Mouse (Mus musculus): Measurements from ENCODE around the gene Ncoa7. TPM values are rescaled to one million over a fixed set of nuclear protein-coding genes. Genes with fewer than 3 reads are reported as not detected.

Ncoa7 gene
- polyA plus RNA-seq, 1 experiment from 2014 or later: 11.1 TPM

DNA sequence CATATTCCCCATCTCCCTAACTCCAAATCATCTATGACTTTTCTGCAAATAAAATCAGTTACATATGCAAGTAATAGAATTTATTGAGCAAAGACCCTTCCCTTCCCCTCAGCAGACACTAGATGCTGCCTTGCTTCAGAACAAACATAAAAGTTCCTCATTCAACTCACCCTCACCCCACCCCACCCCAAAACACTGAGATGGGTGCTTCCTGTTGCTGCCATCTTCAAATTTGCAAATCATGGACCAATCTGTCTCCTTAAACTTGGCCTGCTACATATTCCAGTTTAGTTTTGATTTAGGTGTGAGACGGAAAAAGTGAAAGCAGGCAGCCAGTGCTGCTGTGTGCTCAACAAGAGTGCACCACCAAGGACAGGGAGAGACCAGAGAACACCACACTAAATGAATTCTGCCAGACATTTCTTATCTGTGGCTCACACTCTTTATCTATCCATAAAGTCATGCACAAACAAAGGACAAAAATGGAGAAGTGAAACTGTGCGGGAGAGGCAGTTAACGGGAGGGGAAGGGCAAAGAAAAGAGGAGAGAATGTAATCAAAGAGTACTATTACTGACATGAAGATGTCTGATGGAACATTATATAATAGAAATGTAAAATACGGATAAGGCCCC, 48.2 kb downstream of the Ncoa7 start:
- Histone ChIP-seq H3K36me3 (replicated peaks) (no peaks in the 10 kb centered on the region), H3K9ac (no peak overlapping the region), H3K4me1 (no peaks in the 10 kb centered on the region), H3K4me2 (no peak overlapping the region), H3K27ac (no peak overlapping the region), H3K9me3 (no peaks in the 10 kb centered on the region), H3K27me3 (no peaks in the 10 kb centered on the region), H3K4me3 (replicated peaks) (no peak overlapping the region)
- ATAC-seq (ENCODE audit: low FRiP score): no peak
- WGBS: 73% methylated on average over 4 of the region's 4 CpGs

DNA sequence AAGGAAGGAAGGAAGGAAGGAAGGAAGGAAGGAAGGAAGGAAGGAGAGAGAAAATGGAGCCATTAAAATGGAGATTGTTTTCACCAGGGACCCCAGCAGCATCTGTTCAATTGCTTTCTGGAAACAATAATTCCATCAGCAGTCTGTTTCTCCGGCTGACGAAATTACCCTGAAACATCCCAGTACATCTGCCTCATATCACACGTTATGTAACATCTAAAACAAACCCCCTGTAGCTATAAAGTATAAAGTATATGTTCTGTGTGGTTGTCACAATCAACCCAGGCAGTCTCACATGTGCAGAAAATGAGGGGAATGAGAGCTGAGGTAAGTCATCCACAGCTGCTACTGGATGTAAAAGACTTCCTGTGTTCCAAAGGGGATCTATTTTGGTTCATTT, 49.0 kb downstream of the Ncoa7 start:
- WGBS: 85% methylated on average over 3 of the region's 3 CpGs
- no peak for ATAC-seq (ENCODE audit: low FRiP score)

DNA sequence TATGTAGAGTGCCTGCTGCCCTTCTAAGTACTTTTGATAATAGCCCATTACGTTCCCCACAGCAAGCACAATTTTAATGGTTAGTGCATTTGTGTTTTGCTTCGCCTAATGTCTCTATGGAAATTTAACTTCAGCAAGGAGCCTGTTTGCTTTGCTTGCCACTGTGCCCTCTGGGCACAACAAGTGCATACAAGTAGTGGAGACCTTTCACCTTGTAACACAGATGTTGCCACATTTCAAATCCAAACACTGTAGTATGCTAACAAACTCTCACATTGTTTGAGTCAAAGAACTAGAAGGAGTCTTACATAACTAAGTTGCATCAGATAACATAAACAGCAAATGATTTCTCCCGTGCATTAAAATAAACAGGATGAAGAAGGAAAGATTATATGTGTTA, 50.6 kb downstream of the Ncoa7 start:
- Histone ChIP-seq H3K4me2 (no peak overlapping the region), H3K27ac (no peak overlapping the region), H3K4me3 (replicated peaks) (no peak overlapping the region), H3K9ac (no peak overlapping the region), H3K27me3 (no peaks in the 10 kb centered on the region), H3K36me3 (replicated peaks) (no peaks in the 10 kb centered on the region), H3K4me1 (no peaks in the 10 kb centered on the region), H3K9me3 (no peaks in the 10 kb centered on the region)
- no peak for ATAC-seq (ENCODE audit: low FRiP score)
- 82% methylated on average over 3 of the region's 3 CpGs for WGBS

More for the DNA sequence above, 49.0 kb downstream of the Ncoa7 start:
- Histone ChIP-seq H3K9ac (no peak overlapping the region), H3K4me2 (no peak overlapping the region), H3K4me1 (no peaks in the 10 kb centered on the region), H3K27ac (no peak overlapping the region), H3K9me3 (no peaks in the 10 kb centered on the region), H3K36me3 (replicated peaks) (no peaks in the 10 kb centered on the region), H3K27me3 (no peaks in the 10 kb centered on the region), H3K4me3 (replicated peaks) (no peak overlapping the region)

DNA sequence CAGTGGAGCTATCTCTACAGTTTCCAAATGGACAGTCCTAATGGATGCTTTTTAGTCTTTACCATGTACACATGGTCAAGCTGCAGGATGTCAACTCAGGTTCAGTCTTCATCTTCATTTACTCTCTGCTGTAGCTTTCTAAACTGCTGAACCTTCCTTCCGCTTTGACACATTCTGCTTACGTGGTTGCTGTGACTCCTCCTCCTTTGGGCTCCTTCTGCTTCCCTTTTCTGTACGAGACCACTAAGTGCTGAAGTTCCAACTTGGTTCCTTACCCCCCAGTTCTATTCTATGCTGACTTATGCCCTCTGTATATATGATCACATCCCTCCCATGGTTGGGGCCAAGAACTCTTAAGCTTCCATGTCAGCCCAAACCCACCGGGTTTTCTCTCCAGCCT, 51.5 kb downstream of the Ncoa7 start:
- H3K4me1 ChIP-seq: no peaks in the 10 kb centered on the region
- 96% methylated on average over 4 of the region's 4 CpGs for WGBS
- no peak overlapping the region for H3K4me3 ChIP-seq (replicated peaks)
- no peaks in the 10 kb centered on the region for H3K27me3 ChIP-seq
- no peak overlapping the region for H3K27ac ChIP-seq
- no peak overlapping the region for H3K4me2 ChIP-seq
- no peak overlapping the region for H3K9ac ChIP-seq
- ATAC-seq (ENCODE audit: low FRiP score): no peak
- no peaks in the 10 kb centered on the region for H3K9me3 ChIP-seq
- no peaks in the 10 kb centered on the region for H3K36me3 ChIP-seq (replicated peaks)

DNA sequence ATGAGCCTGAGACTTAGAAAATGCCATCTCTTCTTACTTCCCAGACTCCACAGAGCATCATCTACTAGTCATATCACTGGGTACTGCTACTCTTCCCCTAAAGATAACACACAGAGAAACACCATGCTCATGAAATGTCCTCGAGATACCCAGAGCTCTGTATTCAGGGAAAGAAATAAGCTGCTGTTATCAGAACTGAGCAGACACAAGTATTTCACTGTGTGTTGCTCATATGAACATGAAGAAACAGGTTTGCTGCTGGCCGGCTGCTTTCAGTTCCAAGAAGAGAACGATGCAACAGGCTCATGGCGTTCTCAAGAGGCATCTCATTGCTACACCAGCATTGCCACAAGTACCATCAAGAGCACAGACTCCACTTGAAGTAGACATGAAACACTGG, 53.3 kb downstream of the Ncoa7 start:
- no peak for ATAC-seq (ENCODE audit: low FRiP score)
- Histone ChIP-seq H3K9me3 (no peaks in the 10 kb centered on the region), H3K27ac (no peak overlapping the region), H3K36me3 (replicated peaks) (no peaks in the 10 kb centered on the region), H3K4me1 (no peaks in the 10 kb centered on the region), H3K4me3 (replicated peaks) (no peak overlapping the region), H3K9ac (no peak overlapping the region), H3K4me2 (no peak overlapping the region), H3K27me3 (no peaks in the 10 kb centered on the region)
- 89% methylated on average over 4 of the region's 4 CpGs for WGBS

DNA sequence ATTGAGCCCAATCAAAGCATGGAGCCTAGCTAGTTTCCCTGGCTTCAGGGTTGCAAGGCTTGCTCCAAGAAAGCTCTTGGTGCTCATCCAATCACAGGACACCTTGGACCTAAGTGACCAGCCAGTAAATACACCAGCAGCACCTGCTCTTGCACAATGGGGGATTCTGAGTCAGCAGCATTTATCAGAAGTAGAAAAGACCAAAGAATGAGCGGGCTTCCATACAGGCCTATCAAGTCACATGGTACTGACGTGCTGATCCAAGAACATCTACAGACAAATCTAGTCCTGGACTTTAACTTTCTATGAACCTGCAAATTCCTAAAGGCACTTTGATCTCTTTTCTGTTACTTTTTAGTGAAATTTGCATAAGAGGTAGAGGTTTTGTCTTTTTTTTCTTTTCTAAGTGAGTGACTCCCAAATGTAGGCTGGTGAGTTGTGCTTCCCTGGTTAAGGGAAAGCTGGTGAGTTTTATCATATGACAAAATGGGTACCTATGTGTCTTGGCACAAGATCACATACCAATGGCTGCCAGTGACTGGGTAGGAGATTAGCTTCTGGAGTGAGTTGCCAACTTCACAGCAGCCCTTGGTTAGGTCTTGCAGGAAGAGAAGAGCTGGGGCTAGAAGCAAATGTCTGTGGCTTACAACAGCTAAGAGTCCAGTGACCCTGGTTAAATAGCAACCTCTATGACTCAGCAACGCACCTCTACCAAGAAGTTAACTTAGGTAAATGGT, 57.7 kb downstream of the Ncoa7 start:
- Histone ChIP-seq H3K27ac (no peak overlapping the region), H3K9ac (no peak overlapping the region), H3K27me3 (no peaks in the 10 kb centered on the region), H3K36me3 (replicated peaks) (no peaks in the 10 kb centered on the region), H3K4me1 (no peaks in the 10 kb centered on the region), H3K9me3 (no peaks in the 10 kb centered on the region), H3K4me2 (no peak overlapping the region), H3K4me3 (replicated peaks) (no peak overlapping the region)
- ATAC-seq (ENCODE audit: low FRiP score): no peak
- 91% methylated on average over 3 of the region's 3 CpGs for WGBS

DNA sequence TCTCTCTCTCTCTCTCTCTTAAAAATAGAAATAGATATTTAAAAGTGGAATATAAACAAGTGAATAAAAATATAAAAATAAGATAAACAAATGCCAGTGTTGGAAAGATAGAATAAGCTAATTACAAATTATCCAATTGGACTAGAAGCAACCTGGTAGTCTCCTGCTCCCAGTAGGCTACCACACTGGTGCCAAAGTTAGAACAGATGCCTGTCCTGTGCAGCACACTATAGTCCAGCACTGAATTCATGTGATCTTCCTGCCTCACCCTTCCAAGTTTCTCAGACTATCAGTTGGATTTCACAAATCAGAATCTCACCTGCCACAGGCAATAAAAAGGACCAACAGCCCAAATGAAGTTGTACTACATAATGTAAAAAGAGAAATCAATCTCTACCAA, 59.9 kb downstream of the Ncoa7 start:
- no peak overlapping the region for H3K9ac ChIP-seq
- no peaks in the 10 kb centered on the region for H3K36me3 ChIP-seq (replicated peaks)
- no peak overlapping the region for H3K4me3 ChIP-seq (replicated peaks)
- no peaks in the 10 kb centered on the region for H3K27me3 ChIP-seq
- no peaks in the 10 kb centered on the region for H3K9me3 ChIP-seq
- H3K4me1 ChIP-seq: no peaks in the 10 kb centered on the region
- no peak overlapping the region for H3K4me2 ChIP-seq
- no peak overlapping the region for H3K27ac ChIP-seq
- no peak for ATAC-seq (ENCODE audit: low FRiP score)

DNA sequence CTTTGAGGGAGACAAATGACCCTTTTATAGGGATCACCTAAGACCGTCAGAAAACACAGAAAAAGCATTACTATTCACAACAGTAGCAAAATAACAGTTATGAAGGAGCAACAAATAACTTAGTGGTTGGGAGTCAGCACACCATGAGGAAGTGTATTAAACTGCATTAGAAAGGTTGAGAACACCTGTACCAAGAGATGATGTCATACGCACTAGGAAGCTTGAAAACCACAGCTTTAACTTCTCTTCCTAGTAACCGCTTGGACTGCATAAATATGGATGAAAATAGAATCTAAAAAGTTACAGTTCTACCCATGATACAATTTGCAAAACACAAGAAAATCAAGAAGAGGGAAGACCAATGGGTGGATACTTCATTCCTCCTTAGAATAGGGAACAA, 64.7 kb downstream of the Ncoa7 start:
- no peak overlapping the region for H3K4me3 ChIP-seq (replicated peaks)
- no peak overlapping the region for H3K4me2 ChIP-seq
- no peaks in the 10 kb centered on the region for H3K4me1 ChIP-seq
- 95% methylated on average over 3 of the region's 3 CpGs for WGBS
- H3K9ac ChIP-seq: no peak overlapping the region
- no peaks in the 10 kb centered on the region for H3K36me3 ChIP-seq (replicated peaks)
- H3K27ac ChIP-seq: no peak overlapping the region
- H3K9me3 ChIP-seq: no peaks in the 10 kb centered on the region
- no peaks in the 10 kb centered on the region for H3K27me3 ChIP-seq
- ATAC-seq (ENCODE audit: low FRiP score): no peak

DNA sequence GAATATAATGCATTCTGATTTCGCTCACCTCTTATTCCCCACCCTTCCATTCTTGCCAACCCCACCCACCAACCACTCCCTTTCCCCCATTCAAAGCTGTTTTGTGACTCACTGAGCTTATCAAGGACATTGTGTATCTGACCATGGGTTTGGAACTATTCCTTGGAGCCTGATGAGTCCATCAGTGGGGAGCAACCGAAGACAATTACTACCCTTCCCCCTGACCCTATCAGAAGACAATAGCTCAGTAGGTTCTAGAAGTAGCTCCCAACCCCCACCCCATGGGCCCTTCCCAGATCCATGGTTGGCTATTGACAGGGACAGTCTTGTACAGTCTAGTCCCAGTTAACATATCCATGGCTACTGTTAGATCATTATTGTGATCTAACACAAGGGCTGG, 65.8 kb downstream of the Ncoa7 start:
- no peak overlapping the region for H3K27ac ChIP-seq
- H3K4me1 ChIP-seq: no peaks in the 10 kb centered on the region
- no peaks in the 10 kb centered on the region for H3K36me3 ChIP-seq (replicated peaks)
- 95% methylated on average over 2 of the region's 2 CpGs for WGBS
- no peaks in the 10 kb centered on the region for H3K9me3 ChIP-seq
- no peak for ATAC-seq (ENCODE audit: low FRiP score)
- no peaks in the 10 kb centered on the region for H3K27me3 ChIP-seq
- H3K9ac ChIP-seq: no peak overlapping the region
- H3K4me3 ChIP-seq (replicated peaks): no peak overlapping the region
- no peak overlapping the region for H3K4me2 ChIP-seq

DNA sequence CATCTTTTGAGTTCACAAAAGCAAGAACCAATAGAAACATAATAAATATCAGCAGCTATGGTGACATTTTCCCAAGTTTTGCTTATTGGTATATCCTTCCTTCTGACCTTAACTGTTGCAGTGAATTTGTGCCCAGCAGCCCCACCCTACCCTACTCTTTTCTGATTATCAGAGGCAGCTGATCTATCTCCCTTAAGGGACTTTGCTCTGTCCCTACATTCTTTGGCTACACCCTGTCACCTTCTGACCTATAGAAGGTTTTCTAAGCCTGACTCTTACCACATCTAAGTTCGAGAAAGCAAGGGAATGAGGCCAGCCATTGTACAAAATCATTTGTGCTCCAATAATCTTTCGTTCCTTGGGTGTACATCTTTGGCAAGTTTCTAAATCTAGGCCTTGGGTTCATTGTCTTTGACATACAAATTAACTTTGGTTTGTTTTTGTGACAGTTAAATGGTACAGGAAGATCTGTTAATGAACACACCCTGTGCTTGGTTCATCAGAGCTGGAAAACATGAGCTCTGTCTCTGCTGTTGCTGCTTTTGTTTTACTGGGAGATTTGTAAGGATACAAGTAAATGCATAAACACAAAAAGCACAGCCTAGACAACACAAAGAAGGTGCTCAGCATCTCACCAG, 69.9 kb downstream of the Ncoa7 start:
- Histone ChIP-seq H3K27ac (no peak overlapping the region), H3K4me1 (no peaks in the 10 kb centered on the region), H3K9me3 (no peaks in the 10 kb centered on the region), H3K9ac (no peak overlapping the region), H3K4me2 (no peak overlapping the region), H3K36me3 (replicated peaks) (no peaks in the 10 kb centered on the region), H3K4me3 (replicated peaks) (no peak overlapping the region), H3K27me3 (no peaks in the 10 kb centered on the region)
- ATAC-seq (ENCODE audit: low FRiP score): no peak
- 43% methylated on average over 2 of the region's 2 CpGs for WGBS

DNA sequence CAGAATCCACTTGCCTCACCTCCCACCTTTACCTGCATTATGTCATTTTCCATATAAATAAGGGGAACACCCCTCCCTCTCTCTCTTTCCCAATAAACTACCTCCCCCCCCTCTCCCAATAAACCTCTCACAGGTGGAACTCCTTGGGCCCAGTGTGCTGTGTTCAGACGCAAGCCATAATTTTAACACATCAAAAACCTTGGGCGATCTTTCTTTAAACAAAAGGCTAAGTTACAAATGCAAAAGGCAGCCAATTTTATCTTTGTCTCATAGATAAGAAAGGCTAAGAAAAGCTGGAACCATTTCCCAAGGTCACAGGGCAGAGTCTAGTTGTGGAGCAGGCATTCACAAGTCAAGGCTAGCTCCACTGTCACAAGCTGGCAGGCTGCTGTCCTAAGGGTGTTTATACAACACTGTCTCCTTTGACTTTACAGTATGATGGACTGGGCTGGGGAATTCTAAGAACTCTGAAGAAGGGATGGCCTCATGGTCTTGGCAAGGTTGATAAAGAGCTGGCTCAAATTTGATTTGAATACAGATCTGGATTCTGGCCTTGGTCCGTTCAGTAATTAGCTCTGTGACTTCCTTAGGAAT, 71.7 kb downstream of the Ncoa7 start:
- no peak overlapping the region for H3K27ac ChIP-seq
- 89% methylated on average over 3 of the region's 3 CpGs for WGBS
- no peak overlapping the region for H3K4me3 ChIP-seq (replicated peaks)
- H3K4me2 ChIP-seq: no peak overlapping the region
- no peak overlapping the region for H3K9ac ChIP-seq
- H3K4me1 ChIP-seq: no peaks in the 10 kb centered on the region
- no peaks in the 10 kb centered on the region for H3K36me3 ChIP-seq (replicated peaks)
- ATAC-seq (ENCODE audit: low FRiP score): no peak
- H3K9me3 ChIP-seq: no peaks in the 10 kb centered on the region
- no peaks in the 10 kb centered on the region for H3K27me3 ChIP-seq

DNA sequence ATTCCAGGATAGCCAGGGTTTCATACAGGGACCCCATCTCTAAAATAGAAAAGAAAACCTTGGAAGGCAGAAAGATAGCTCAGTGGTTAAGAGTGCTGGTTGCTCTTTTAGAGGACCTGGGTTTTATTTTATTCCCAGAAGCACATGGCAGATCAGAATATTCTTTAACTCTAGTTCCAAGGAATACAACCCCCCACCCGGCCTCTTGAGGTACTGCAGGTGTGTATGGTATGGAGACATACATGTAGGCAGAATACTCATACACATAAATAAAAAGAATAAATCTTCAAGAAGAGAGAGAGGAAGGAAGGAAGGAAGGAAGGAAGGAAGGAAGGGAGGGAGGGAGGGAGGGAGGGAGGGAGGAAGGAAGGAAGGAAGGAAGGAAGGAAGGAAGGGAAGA, 72.3 kb downstream of the Ncoa7 start:
- WGBS: 85% methylated on average over 1 of the region's 1 CpGs
- no peak overlapping the region for H3K27ac ChIP-seq
- no peak for ATAC-seq (ENCODE audit: low FRiP score)

More for the DNA sequence above, 72.3 kb downstream of the Ncoa7 start:
- no peak overlapping the region for H3K4me3 ChIP-seq (replicated peaks)
- no peaks in the 10 kb centered on the region for H3K9me3 ChIP-seq
- no peak overlapping the region for H3K9ac ChIP-seq
- H3K4me2 ChIP-seq: no peak overlapping the region
- no peaks in the 10 kb centered on the region for H3K27me3 ChIP-seq
- H3K36me3 ChIP-seq (replicated peaks): no peaks in the 10 kb centered on the region
- H3K4me1 ChIP-seq: no peaks in the 10 kb centered on the region

Data from forebrain, embryonic 12.5 days (tissue).